Mouse (Mus musculus): ENCODE measurements around the gene Mthfsl.
"Not testable (repeated sequence)": the region's sequence is repeated elsewhere in the genome, so short reads cannot be mapped to it uniquely, and the experiment has no call there.

DNA sequence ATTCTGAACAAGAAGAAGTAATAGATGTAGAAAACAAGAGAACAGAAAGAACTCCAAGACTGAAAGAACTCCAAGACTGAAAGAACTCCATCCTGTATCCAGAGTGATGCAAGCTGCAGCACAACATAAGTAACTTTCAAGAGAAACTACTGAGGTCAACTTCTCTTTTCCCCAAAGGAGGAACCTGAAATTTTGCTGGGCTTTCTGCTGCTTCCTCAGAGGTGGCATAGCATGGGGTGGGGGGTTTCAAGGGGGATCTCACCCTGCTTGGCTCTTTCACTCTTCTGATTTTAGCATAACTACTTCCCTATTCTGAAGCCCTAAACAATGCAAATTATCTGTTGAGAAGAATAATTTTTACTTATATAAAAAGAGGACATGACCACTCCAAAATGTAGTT lies 15.2 kb upstream of the Mthfsl start:
- TF ChIP-seq EP300 (IDR thresholded peaks at IDR 0.05; ENCODE audit: insufficient read depth, low read depth, low read length); CTCF (IDR thresholded peaks at IDR 0.05): not testable (repeated sequence)
